Mouse (Mus musculus): Measurements from ENCODE around the gene Eif4a2. TPM values are rescaled to one million over a fixed set of nuclear protein-coding genes. Genes with fewer than 3 reads are reported as not detected.
"Not testable (repeated sequence)": the region's sequence is repeated elsewhere in the genome, so short reads cannot be mapped to it uniquely, and the experiment has no call there.

Eif4a2 gene
- 189 and 200 TPM in 2 replicates for polyA plus RNA-seq (2014; fragmentation: Nextera tagmentation; extraction: Ambion mirVana)

DNA sequence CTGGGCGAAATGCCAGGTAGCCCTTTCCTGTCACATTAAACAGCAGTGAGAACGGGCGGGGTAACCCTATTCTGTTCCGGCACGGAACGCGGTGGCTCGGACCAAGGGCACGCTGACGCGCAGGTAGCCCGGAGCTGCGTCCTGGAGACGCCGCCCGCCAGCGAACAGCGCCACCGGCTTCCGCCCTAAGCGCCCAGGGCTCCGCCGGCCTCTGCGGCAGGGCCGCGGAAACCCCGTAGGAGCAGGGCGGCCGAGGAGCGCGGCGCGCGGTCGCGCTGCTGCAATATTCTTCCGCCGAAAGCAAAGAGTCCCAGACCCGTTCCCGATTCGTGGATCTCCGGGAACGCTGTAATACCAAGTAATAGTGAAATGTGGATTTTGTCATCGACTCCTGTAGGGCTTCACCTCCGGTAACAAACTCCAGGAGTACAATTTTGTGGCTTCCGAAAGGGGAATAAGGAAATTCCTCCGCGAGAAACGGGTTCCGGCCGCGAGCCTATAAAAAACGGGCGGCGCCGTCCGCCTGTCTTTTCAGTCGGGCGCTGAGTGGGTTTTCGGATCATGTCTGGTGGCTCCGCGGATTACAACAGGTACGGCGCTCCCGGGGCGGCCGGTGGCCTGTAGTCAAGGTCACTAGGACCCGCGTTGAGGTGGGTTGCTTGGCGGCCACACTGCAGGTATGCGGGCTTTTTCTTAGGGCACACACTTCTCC, at the start of gene Eif4a2:
Eif4a2 (plus strand) TSS at position 214 of the 712 bp plus-strand sequence.
- H3K9me3 ChIP-seq (ENCODE audit: control insufficient read depth, low read length): no peaks in the 10 kb centered on the region
- WGBS: under 1% methylated on average over 71 of the region's 71 CpGs
- ATAC-seq (replicated peaks; ENCODE audit: low FRiP score) (peak; percentile 91), DNase-seq (ENCODE audit: low spot score) (peak; percentile 90)
- peaks cover 19% of the 10 kb centered on the region for H3K36me3 ChIP-seq (ENCODE audit: control insufficient read depth, insufficient read depth, low read length)
- H3K4me2 ChIP-seq: peak within 1 kb of the TSS; percentile 68
- peak within 1 kb of the TSS; percentile 98 for H3K4me3 ChIP-seq (ENCODE audit: low read depth, low read length)
- H3K27ac ChIP-seq (ENCODE audit: low read depth, low read length): peak within 1 kb of the TSS; percentile 99
- no peaks in the 10 kb centered on the region for H3K27me3 ChIP-seq (replicated peaks; ENCODE audit: control insufficient read depth, insufficient read depth, low read length)
- H3K9ac ChIP-seq (ENCODE audit: low read depth, low read length): peak within 1 kb of the TSS; percentile 100
- no peaks in the 10 kb centered on the region; the same call in 1 of the 2 replicates for H3K4me1 ChIP-seq (replicated peaks; ENCODE audit: control insufficient read depth, insufficient read depth, low read length)

DNA sequence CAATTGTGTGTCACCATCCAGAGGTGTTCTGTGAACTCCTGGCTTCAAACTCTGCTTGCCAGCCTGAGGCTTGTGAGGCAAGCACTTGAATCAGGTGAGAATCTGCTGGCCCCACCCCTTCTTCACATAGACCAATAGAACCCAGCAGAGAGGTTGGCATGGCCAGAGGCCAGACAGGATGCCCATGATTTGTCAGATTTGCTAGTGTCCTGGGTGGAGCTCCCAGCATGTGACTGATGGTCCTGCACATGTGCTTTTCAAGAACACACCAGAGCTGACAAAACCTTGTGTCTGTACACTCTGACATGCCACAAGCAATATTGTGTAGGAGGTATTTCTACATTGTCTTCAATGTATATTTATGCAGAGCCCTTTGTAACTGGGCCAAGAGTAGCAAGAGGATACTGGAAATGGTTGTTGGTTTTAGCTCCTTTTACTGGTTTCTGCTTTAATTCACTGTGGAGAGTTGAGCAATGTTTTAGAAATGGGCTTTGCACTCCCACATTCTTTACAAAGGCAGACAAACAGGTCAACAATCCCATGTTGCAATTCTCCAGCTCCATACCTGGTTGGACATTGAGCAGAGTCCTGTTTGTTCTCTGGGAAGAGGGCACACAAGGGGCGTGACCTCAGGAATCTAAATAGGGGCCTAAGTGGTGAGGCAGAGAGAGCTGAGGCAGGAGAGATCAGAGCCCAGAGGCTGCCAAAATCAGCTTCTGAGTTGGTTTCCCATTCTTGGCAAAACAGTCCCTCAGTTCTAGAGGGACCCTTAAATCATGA, 49.4 kb upstream of the Eif4a2 start, which contains the start of gene Kng1:
Kng1 (plus strand) TSS at position 198 of the 780 bp plus-strand sequence.
- not testable (repeated sequence) for H3K27ac ChIP-seq (ENCODE audit: low read depth, low read length); H3K9ac ChIP-seq (ENCODE audit: low read depth, low read length); H3K4me2 ChIP-seq; H3K9me3 ChIP-seq (ENCODE audit: control insufficient read depth, low read length); H3K4me1 ChIP-seq (replicated peaks; ENCODE audit: control insufficient read depth, insufficient read depth, low read length); H3K36me3 ChIP-seq (ENCODE audit: control insufficient read depth, insufficient read depth, low read length); DNase-seq (ENCODE audit: low spot score); H3K27me3 ChIP-seq (replicated peaks; ENCODE audit: control insufficient read depth, insufficient read depth, low read length)
- peak within 1 kb of the TSS; percentile 23 for H3K4me3 ChIP-seq (ENCODE audit: low read depth, low read length)
- WGBS: 75% methylated on average over 1 of the region's 1 CpGs
- ATAC-seq (replicated peaks; ENCODE audit: low FRiP score): peak; percentile 64; the same call in 1 of the 2 replicates

DNA sequence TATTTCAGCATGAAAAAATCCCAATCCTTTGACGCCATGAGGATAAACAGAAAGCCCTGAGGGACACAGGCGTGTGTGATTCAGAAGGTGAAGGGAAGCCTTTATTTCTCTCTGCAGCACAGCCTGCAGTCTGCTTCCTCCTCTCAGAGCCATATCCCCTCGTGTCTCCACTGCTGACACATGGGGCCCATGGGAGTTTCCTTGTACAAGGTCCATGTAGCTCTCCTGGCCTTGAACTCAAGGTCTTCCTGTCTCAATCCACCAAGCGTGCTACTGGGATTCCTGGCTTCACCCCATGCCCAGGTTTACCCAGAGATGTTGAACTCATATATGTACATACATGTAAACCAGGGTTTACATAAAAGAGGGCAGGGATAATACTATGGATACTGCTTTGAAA, 47.6 kb upstream of the Eif4a2 start:
- H3K9me3 ChIP-seq (ENCODE audit: control insufficient read depth, low read length); H3K4me2 ChIP-seq; DNase-seq (ENCODE audit: low spot score): not testable (repeated sequence)

DNA sequence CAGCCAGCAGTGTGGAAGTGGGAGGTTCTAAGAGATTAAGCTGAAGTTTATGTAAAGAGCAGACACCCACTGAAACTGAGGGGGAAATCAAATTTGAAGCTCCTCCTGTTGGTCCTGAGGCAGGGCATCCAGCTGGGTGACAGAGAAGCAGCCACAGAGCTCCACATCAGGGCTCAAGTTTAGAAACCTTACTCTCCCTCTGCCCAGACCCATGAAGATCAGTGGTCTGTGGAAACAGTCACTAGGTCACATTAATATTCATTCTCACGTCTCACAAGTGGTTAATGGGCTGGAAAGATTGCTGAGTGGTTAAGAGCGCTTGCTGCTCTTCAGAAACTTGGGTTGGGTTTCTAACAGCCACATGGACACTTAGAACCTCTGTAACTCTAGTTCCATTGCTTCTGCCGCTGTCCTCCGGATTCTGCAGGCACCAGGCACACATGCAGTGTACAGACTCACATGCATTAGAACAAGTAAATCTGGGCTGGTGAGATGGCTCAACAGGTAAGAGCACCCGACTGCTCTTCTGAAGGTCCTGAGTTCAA, 46.4 kb upstream of the Eif4a2 start:
- not testable (repeated sequence) for ATAC-seq (replicated peaks; ENCODE audit: low FRiP score); H3K4me2 ChIP-seq; H3K4me3 ChIP-seq (ENCODE audit: low read depth, low read length); H3K36me3 ChIP-seq (ENCODE audit: control insufficient read depth, insufficient read depth, low read length); H3K9ac ChIP-seq (ENCODE audit: low read depth, low read length); H3K27me3 ChIP-seq (replicated peaks; ENCODE audit: control insufficient read depth, insufficient read depth, low read length); DNase-seq (ENCODE audit: low spot score); H3K27ac ChIP-seq (ENCODE audit: low read depth, low read length); H3K9me3 ChIP-seq (ENCODE audit: control insufficient read depth, low read length); H3K4me1 ChIP-seq (replicated peaks; ENCODE audit: control insufficient read depth, insufficient read depth, low read length)
- WGBS: 74% methylated on average over 5 of the region's 5 CpGs

More for the DNA sequence above, 47.6 kb upstream of the Eif4a2 start:
- H3K27ac ChIP-seq (ENCODE audit: low read depth, low read length); H3K9ac ChIP-seq (ENCODE audit: low read depth, low read length); H3K4me1 ChIP-seq (replicated peaks; ENCODE audit: control insufficient read depth, insufficient read depth, low read length); ATAC-seq (replicated peaks; ENCODE audit: low FRiP score); H3K36me3 ChIP-seq (ENCODE audit: control insufficient read depth, insufficient read depth, low read length); H3K27me3 ChIP-seq (replicated peaks; ENCODE audit: control insufficient read depth, insufficient read depth, low read length); H3K4me3 ChIP-seq (ENCODE audit: low read depth, low read length): not testable (repeated sequence)
- WGBS: 59% methylated on average over 4 of the region's 4 CpGs

DNA sequence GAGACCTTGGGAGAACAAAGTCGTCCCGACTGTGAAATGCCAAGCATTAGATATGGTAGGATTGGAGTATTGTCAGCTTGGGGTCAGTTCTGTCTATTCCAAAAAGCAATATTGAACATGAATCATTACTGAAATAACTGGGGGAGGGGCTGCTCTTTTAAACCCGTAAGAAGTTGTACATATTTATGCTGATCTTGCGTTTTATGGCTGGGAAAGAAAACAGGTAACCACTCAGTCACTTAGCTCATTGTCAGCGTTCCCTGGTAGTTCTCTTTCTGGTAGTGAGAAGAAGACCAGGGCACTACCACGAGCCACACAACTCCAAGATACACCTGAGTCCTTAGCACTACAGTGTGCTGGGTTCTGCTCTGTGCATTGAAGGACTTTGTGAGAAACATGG, 29.7 kb upstream of the Eif4a2 start:
- not testable (repeated sequence) for H3K4me3 ChIP-seq (ENCODE audit: low read depth, low read length); H3K9ac ChIP-seq (ENCODE audit: low read depth, low read length)
- 85% methylated on average over 6 of the region's 6 CpGs for WGBS

DNA sequence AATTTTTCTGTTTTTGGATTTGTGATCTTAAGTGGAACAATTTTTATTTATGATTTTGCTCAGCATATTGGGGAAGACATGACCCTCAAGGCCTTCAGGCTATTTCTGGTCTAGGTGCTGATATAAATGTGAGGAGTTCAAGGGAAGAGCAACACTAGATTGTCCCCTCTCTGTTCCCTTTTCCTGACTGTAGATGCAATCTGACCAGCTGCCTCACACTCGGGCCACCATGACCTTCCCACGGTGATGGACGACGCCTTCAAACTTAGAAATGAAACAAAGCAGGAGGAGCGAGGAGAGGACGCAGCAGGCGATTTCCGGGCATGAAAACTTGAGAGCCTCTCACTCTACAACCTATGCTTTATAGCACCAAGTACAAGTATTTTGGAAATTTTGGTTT, 20.1 kb upstream of the Eif4a2 start:
- not testable (repeated sequence) for DNase-seq (ENCODE audit: low spot score); H3K36me3 ChIP-seq (ENCODE audit: control insufficient read depth, insufficient read depth, low read length); H3K4me1 ChIP-seq (replicated peaks; ENCODE audit: control insufficient read depth, insufficient read depth, low read length); H3K27me3 ChIP-seq (replicated peaks; ENCODE audit: control insufficient read depth, insufficient read depth, low read length); ATAC-seq (replicated peaks; ENCODE audit: low FRiP score); H3K27ac ChIP-seq (ENCODE audit: low read depth, low read length); H3K4me3 ChIP-seq (ENCODE audit: low read depth, low read length); H3K9me3 ChIP-seq (ENCODE audit: control insufficient read depth, low read length); H3K9ac ChIP-seq (ENCODE audit: low read depth, low read length); H3K4me2 ChIP-seq
- WGBS: 64% methylated on average over 8 of the region's 8 CpGs

More for the DNA sequence above, 29.7 kb upstream of the Eif4a2 start:
- H3K9me3 ChIP-seq (ENCODE audit: control insufficient read depth, low read length); H3K4me1 ChIP-seq (replicated peaks; ENCODE audit: control insufficient read depth, insufficient read depth, low read length); H3K36me3 ChIP-seq (ENCODE audit: control insufficient read depth, insufficient read depth, low read length); ATAC-seq (replicated peaks; ENCODE audit: low FRiP score); H3K27me3 ChIP-seq (replicated peaks; ENCODE audit: control insufficient read depth, insufficient read depth, low read length); DNase-seq (ENCODE audit: low spot score); H3K27ac ChIP-seq (ENCODE audit: low read depth, low read length); H3K4me2 ChIP-seq: not testable (repeated sequence)

DNA sequence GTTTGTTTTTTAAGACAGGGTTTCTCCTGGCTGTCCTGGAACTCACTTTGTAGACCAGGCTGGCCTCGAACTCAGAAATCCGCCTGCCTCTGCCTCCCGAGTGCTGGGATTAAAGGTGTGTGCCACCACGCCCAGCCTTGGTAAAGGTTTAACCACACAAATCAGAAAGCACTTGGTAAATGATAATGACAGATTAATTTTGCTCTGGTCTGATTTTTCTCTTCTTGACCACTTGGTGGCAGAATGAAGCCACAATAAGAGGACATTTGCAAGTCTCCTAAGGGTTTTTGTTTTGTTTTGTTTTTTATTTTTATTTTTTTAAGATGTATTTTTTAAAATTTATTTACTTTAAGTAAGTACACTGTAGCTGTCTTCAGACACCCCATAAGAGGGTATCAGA, 19.5 kb upstream of the Eif4a2 start:
- not testable (repeated sequence) for H3K4me1 ChIP-seq (replicated peaks; ENCODE audit: control insufficient read depth, insufficient read depth, low read length); H3K4me2 ChIP-seq; H3K4me3 ChIP-seq (ENCODE audit: low read depth, low read length); H3K9ac ChIP-seq (ENCODE audit: low read depth, low read length); DNase-seq (ENCODE audit: low spot score); H3K36me3 ChIP-seq (ENCODE audit: control insufficient read depth, insufficient read depth, low read length); H3K27ac ChIP-seq (ENCODE audit: low read depth, low read length); H3K27me3 ChIP-seq (replicated peaks; ENCODE audit: control insufficient read depth, insufficient read depth, low read length); H3K9me3 ChIP-seq (ENCODE audit: control insufficient read depth, low read length); ATAC-seq (replicated peaks; ENCODE audit: low FRiP score)
- 35% methylated on average over 4 of the region's 4 CpGs for WGBS

DNA sequence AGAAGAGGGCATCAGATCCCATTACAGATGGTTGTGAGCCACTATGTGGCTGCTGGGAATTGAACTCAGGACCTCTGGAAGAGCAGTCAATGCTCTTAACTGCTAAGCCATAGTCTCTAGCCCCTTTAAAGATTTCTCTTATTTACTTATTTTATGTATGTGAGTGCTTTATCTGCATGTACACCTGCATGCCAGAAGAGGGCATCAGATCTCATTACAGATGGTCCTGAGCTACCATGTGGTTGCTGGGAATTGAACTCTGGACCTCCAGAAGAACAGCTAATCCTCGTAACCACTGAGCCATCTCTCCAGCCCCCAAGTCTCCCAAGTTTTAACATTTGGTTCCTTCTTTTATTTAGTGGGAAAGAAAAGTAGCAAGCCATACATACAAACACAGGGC, 18.8 kb upstream of the Eif4a2 start:
- H3K36me3 ChIP-seq (ENCODE audit: control insufficient read depth, insufficient read depth, low read length); H3K27me3 ChIP-seq (replicated peaks; ENCODE audit: control insufficient read depth, insufficient read depth, low read length); DNase-seq (ENCODE audit: low spot score); H3K9me3 ChIP-seq (ENCODE audit: control insufficient read depth, low read length); H3K4me3 ChIP-seq (ENCODE audit: low read depth, low read length); H3K4me2 ChIP-seq; ATAC-seq (replicated peaks; ENCODE audit: low FRiP score); H3K27ac ChIP-seq (ENCODE audit: low read depth, low read length); H3K9ac ChIP-seq (ENCODE audit: low read depth, low read length); H3K4me1 ChIP-seq (replicated peaks; ENCODE audit: control insufficient read depth, insufficient read depth, low read length): not testable (repeated sequence)
- WGBS: 76% methylated on average over 1 of the region's 1 CpGs
